Mouse (Mus musculus): ENCODE data around the gene Hoxb7.

Hoxb7 gene

GRCm38 (mm10) chr11:96338957-96339855 is 52.8 kb downstream of the Hoxb7 start:
- no peak for DNase-seq

Data from kidney, postnatal 14 days (tissue).